Mouse (Mus musculus): Measurements from ENCODE around the gene Oxa1l.

- TF ChIP-seq CTCF (IDR thresholded peaks at IDR 0.05; ENCODE audit: insufficient read depth, low read length) (no peak), POLR2A (IDR thresholded peaks at IDR 0.05; ENCODE audit: borderline replicate concordance, extremely low read depth, low read depth, low read length) (no peak)
Measured at GRCm38 (mm10) chr14:54381816-54382215, 21.2 kb downstream of the Oxa1l start.
